Mouse (Mus musculus): ENCODE measurements at regions not wholly inside any gene's neighbourhood (a gene's known extent, or its start where the extent isn't known, plus 50 kb on each side); places are given as distances from the start of the nearest gene placed in this dataset.
A peak's percentile ranks its signal among the peaks of the same experiment; 100 is the strongest.

- H3K9ac ChIP-seq (ENCODE audit: low read depth, low read length), result no peak overlapping the region
- peaks cover 12% of the 10 kb centered on the region; the same call in 1 of the 2 replicates for H3K9me3 ChIP-seq (ENCODE audit: control insufficient read depth, low read length)
- no peak for ATAC-seq (ENCODE audit: low FRiP score, low TSS enrichment)
- no peaks in the 10 kb centered on the region for H3K4me1 ChIP-seq (ENCODE audit: control insufficient read depth, insufficient read depth, low read length)
- no peak overlapping the region for H3K27ac ChIP-seq (ENCODE audit: low read depth, low read length)
- H3K27me3 ChIP-seq (ENCODE audit: control insufficient read depth, insufficient read depth, low read length), result no peaks in the 10 kb centered on the region
- no peaks in the 10 kb centered on the region for H3K36me3 ChIP-seq (ENCODE audit: control insufficient read depth, insufficient read depth, low read length)
- no peak overlapping the region for H3K4me2 ChIP-seq (replicated peaks; ENCODE audit: low read depth, low read length)
- H3K4me3 ChIP-seq (ENCODE audit: low read length), result no peak overlapping the region
- WGBS, result 77% methylated on average over 6 of the region's 6 CpGs
These were observed 199.8 kb upstream of the Habp2 start for GRCm38 (mm10) chr19:56087127-56087526.

GRCm38 (mm10) chr19:56089795-56090375 is 197.1 kb upstream of the Habp2 start:
- Histone ChIP-seq H3K4me1 (ENCODE audit: control insufficient read depth, insufficient read depth, low read length) (0 out of 2 replicates have a peak, but pooled peaks cover 5% of the 10 kb centered on the region), H3K4me3 (ENCODE audit: low read length) (no peak overlapping the region), H3K9me3 (ENCODE audit: control insufficient read depth, low read length) (no peaks in the 10 kb centered on the region), H3K27ac (ENCODE audit: low read depth, low read length) (no peak overlapping the region), H3K27me3 (ENCODE audit: control insufficient read depth, insufficient read depth, low read length) (no peaks in the 10 kb centered on the region), H3K36me3 (ENCODE audit: control insufficient read depth, insufficient read depth, low read length) (no peaks in the 10 kb centered on the region), H3K4me2 (replicated peaks; ENCODE audit: low read depth, low read length) (no peak overlapping the region), H3K9ac (ENCODE audit: low read depth, low read length) (no peak overlapping the region)
- 60% methylated on average over 17 of the region's 17 CpGs for WGBS
- ATAC-seq (ENCODE audit: low FRiP score, low TSS enrichment), result no peak

GRCm38 (mm10) chr19:56091581-56091980 is 195.4 kb upstream of the Habp2 start:
- 0 out of 2 replicates have a peak, but pooled peaks cover 7% of the 10 kb centered on the region for H3K4me1 ChIP-seq (ENCODE audit: control insufficient read depth, insufficient read depth, low read length)
- H3K9ac ChIP-seq (ENCODE audit: low read depth, low read length), result no peak overlapping the region
- H3K9me3 ChIP-seq (ENCODE audit: control insufficient read depth, low read length), result no peaks in the 10 kb centered on the region
- ATAC-seq (ENCODE audit: low FRiP score, low TSS enrichment), result no peak
- no peak overlapping the region for H3K4me3 ChIP-seq (ENCODE audit: low read length)
- WGBS, result 90% methylated on average over 5 of the region's 5 CpGs
- no peaks in the 10 kb centered on the region for H3K36me3 ChIP-seq (ENCODE audit: control insufficient read depth, insufficient read depth, low read length)
- no peaks in the 10 kb centered on the region for H3K27me3 ChIP-seq (ENCODE audit: control insufficient read depth, insufficient read depth, low read length)
- no peak overlapping the region for H3K4me2 ChIP-seq (replicated peaks; ENCODE audit: low read depth, low read length)
- H3K27ac ChIP-seq (ENCODE audit: low read depth, low read length), result no peak overlapping the region

- no peak overlapping the region for H3K4me2 ChIP-seq (replicated peaks; ENCODE audit: low read depth, low read length)
- H3K9me3 ChIP-seq (ENCODE audit: control insufficient read depth, low read length), result peaks cover 8% of the 10 kb centered on the region; the same call in 1 of the 2 replicates
- H3K9ac ChIP-seq (ENCODE audit: low read depth, low read length), result no peak overlapping the region
- no peak overlapping the region for H3K27ac ChIP-seq (ENCODE audit: low read depth, low read length)
- no peaks in the 10 kb centered on the region for H3K27me3 ChIP-seq (ENCODE audit: control insufficient read depth, insufficient read depth, low read length)
- WGBS, result 63% methylated on average over 6 of the region's 6 CpGs
- H3K4me1 ChIP-seq (ENCODE audit: control insufficient read depth, insufficient read depth, low read length), result 0 out of 2 replicates have a peak, but pooled peaks cover 7% of the 10 kb centered on the region
- no peak overlapping the region for H3K4me3 ChIP-seq (ENCODE audit: low read length)
- no peak for ATAC-seq (ENCODE audit: low FRiP score, low TSS enrichment)
- no peaks in the 10 kb centered on the region for H3K36me3 ChIP-seq (ENCODE audit: control insufficient read depth, insufficient read depth, low read length)
These were observed 191.1 kb upstream of the Habp2 start for GRCm38 (mm10) chr19:56095873-56096272.

GRCm38 (mm10) chr19:56099725-56100124 is 187.2 kb upstream of the Habp2 start:
- no peak overlapping the region for H3K27ac ChIP-seq (ENCODE audit: low read depth, low read length)
- H3K36me3 ChIP-seq (ENCODE audit: control insufficient read depth, insufficient read depth, low read length), result no peaks in the 10 kb centered on the region
- H3K27me3 ChIP-seq (ENCODE audit: control insufficient read depth, insufficient read depth, low read length), result no peaks in the 10 kb centered on the region
- H3K4me3 ChIP-seq (ENCODE audit: low read length), result no peak overlapping the region
- 85% methylated on average over 9 of the region's 9 CpGs for WGBS
- H3K9me3 ChIP-seq (ENCODE audit: control insufficient read depth, low read length), result peaks cover 8% of the 10 kb centered on the region; the same call in 1 of the 2 replicates
- H3K9ac ChIP-seq (ENCODE audit: low read depth, low read length), result no peak overlapping the region
- 0 out of 2 replicates have a peak, but pooled peaks cover 4% of the 10 kb centered on the region for H3K4me1 ChIP-seq (ENCODE audit: control insufficient read depth, insufficient read depth, low read length)
- ATAC-seq (ENCODE audit: low FRiP score, low TSS enrichment), result no peak
- no peak overlapping the region for H3K4me2 ChIP-seq (replicated peaks; ENCODE audit: low read depth, low read length)

- no peak overlapping the region for H3K4me3 ChIP-seq (ENCODE audit: low read length)
- H3K9ac ChIP-seq (ENCODE audit: low read depth, low read length), result no peak overlapping the region
- H3K4me2 ChIP-seq (replicated peaks; ENCODE audit: low read depth, low read length), result no peak overlapping the region
- 72% methylated on average over 4 of the region's 4 CpGs for WGBS
- peaks cover 8% of the 10 kb centered on the region; the same call in 1 of the 2 replicates for H3K9me3 ChIP-seq (ENCODE audit: control insufficient read depth, low read length)
- no peak overlapping the region for H3K27ac ChIP-seq (ENCODE audit: low read depth, low read length)
- peaks cover 5% of the 10 kb centered on the region for H3K4me1 ChIP-seq (ENCODE audit: control insufficient read depth, insufficient read depth, low read length)
- no peaks in the 10 kb centered on the region for H3K36me3 ChIP-seq (ENCODE audit: control insufficient read depth, insufficient read depth, low read length)
- ATAC-seq (ENCODE audit: low FRiP score, low TSS enrichment), result no peak
- no peaks in the 10 kb centered on the region for H3K27me3 ChIP-seq (ENCODE audit: control insufficient read depth, insufficient read depth, low read length)
These were observed 186.6 kb upstream of the Habp2 start for GRCm38 (mm10) chr19:56100131-56100872.

- no peak overlapping the region for H3K4me2 ChIP-seq (replicated peaks; ENCODE audit: low read depth, low read length)
- H3K27me3 ChIP-seq (ENCODE audit: control insufficient read depth, insufficient read depth, low read length), result no peaks in the 10 kb centered on the region
- H3K27ac ChIP-seq (ENCODE audit: low read depth, low read length), result no peak overlapping the region
- WGBS, result 70% methylated on average over 7 of the region's 7 CpGs
- no peak overlapping the region for H3K4me3 ChIP-seq (ENCODE audit: low read length)
- no peak overlapping the region for H3K9ac ChIP-seq (ENCODE audit: low read depth, low read length)
- peaks cover 10% of the 10 kb centered on the region for H3K4me1 ChIP-seq (ENCODE audit: control insufficient read depth, insufficient read depth, low read length)
- peaks cover 8% of the 10 kb centered on the region; the same call in 1 of the 2 replicates for H3K9me3 ChIP-seq (ENCODE audit: control insufficient read depth, low read length)
- no peaks in the 10 kb centered on the region for H3K36me3 ChIP-seq (ENCODE audit: control insufficient read depth, insufficient read depth, low read length)
- no peak for ATAC-seq (ENCODE audit: low FRiP score, low TSS enrichment)
These were observed 184.4 kb upstream of the Habp2 start for GRCm38 (mm10) chr19:56102454-56103080.

GRCm38 (mm10) chr19:56105073-56105451 is 181.9 kb upstream of the Habp2 start:
- no peak for ATAC-seq (ENCODE audit: low FRiP score, low TSS enrichment)
- Histone ChIP-seq H3K27ac (ENCODE audit: low read depth, low read length) (no peak overlapping the region), H3K27me3 (ENCODE audit: control insufficient read depth, insufficient read depth, low read length) (no peaks in the 10 kb centered on the region), H3K4me1 (ENCODE audit: control insufficient read depth, insufficient read depth, low read length) (peaks cover 10% of the 10 kb centered on the region), H3K9me3 (ENCODE audit: control insufficient read depth, low read length) (peaks cover 8% of the 10 kb centered on the region), H3K36me3 (ENCODE audit: control insufficient read depth, insufficient read depth, low read length) (no peaks in the 10 kb centered on the region), H3K9ac (ENCODE audit: low read depth, low read length) (no peak overlapping the region), H3K4me3 (ENCODE audit: low read length) (no peak overlapping the region), H3K4me2 (replicated peaks; ENCODE audit: low read depth, low read length) (peak overlapping the region; percentile 19; the same call in 1 of the 2 replicates)
- WGBS, result 29% methylated on average over 4 of the region's 4 CpGs

Measured in kidney, embryonic 14.5 days (tissue).